Mouse (Mus musculus) midbrain, embryonic 14.5 days (tissue): ENCODE results near the gene Ptpn12. TPM values are rescaled to one million over a fixed set of nuclear protein-coding genes. Genes with fewer than 3 reads are reported as not detected.

ENCODE experiments used
- ATAC-seq: fragments of 200-750 bp; cut with Nextera tagmentation; 2 replicates; pipeline ENCODE4 v1.8.0; 2017; ENCODE audit warnings: moderate number of reproducible peaks, moderate library complexity; ENCODE audit not compliant: low FRiP score, low TSS enrichment
- DNase-seq: peaks from one replicate; pipeline ENCODE4 v3.0.0-alpha.2; 2015
- H3K27ac ChIP-seq: fragments of 300-500 bp; sonication (generic); replicated peaks from 2 replicates; pipeline ENCODE4 v1.5.1; 2014; ENCODE audit warnings: mild to moderate bottlenecking, low read depth, low read length, moderate library complexity
- H3K27me3 ChIP-seq: fragments of 300-500 bp; sonication (generic); 2 replicates; pipeline ENCODE4 v1.6.1; 2014; ENCODE audit warnings: low read length, control low read depth, mixed read lengths; ENCODE audit not compliant: control insufficient read depth, insufficient read depth
- H3K36me3 ChIP-seq: fragments of 300-500 bp; sonication (generic); 2 replicates; pipeline ENCODE4 v1.6.1; 2014; ENCODE audit warnings: low read length, control low read depth; ENCODE audit not compliant: control insufficient read depth, insufficient read depth
- H3K4me1 ChIP-seq: fragments of 300-500 bp; sonication (generic); 2 replicates; pipeline ENCODE4 v1.6.1; 2014; ENCODE audit warnings: mild to moderate bottlenecking, antibody characterized with exemption, low read length, control low read depth; ENCODE audit not compliant: control insufficient read depth, insufficient read depth
- H3K4me2 ChIP-seq: fragments of 300-500 bp; sonication (generic); 2 replicates; pipeline ENCODE4 v1.6.1; 2014; ENCODE audit warnings: mild to moderate bottlenecking, low read length, moderate library complexity
- H3K4me3 ChIP-seq: fragments of 300-500 bp; sonication (generic); replicated peaks from 2 replicates; pipeline ENCODE4 v1.5.1; 2014; ENCODE audit warnings: low read depth, low read length
- H3K9ac ChIP-seq: fragments of 300-500 bp; sonication (generic); replicated peaks from 2 replicates; pipeline ENCODE4 v1.6.1; 2014; ENCODE audit warnings: mild to moderate bottlenecking, low read length, moderate library complexity
- H3K9me3 ChIP-seq: fragments of 300-500 bp; sonication (generic); 2 replicates; pipeline ENCODE4 v1.6.1; 2016; ENCODE audit warnings: low read length, control low read depth, mixed read lengths; ENCODE audit not compliant: control insufficient read depth
- WGBS: fragments of 180-500 bp; shearing (Covaris S2); extraction: QIAGEN DNeasy Blood & Tissue Kit; methylation state at CpG from one replicate; pipeline ENCODE4 v1.1.7; 2014; 5-methylcytosine and 5-hydroxymethylcytosine counted together
- polyA plus RNA-seq: library from polyadenylated mRNA; unstranded; fragments of >200 nt; fragmentation: Nextera tagmentation; extraction: Ambion mirVana; gene quantifications from 2 replicates; pipeline ENCODE4 v1.2.1, GENCODE M21; 2014

Ptpn12 gene
- 31.2 and 32.4 TPM in 2 replicates for polyA plus RNA-seq

GRCm38 (mm10) chr5:21055820-21056531 is at the start of gene Ptpn12:
Ptpn12 (minus strand) TSS chr5:21055911.
- no peaks in the 10 kb centered on the region for H3K9me3 ChIP-seq
- no peaks in the 10 kb centered on the region for H3K27me3 ChIP-seq
- H3K9ac ChIP-seq: peak within 1 kb of the TSS; percentile 98
- ATAC-seq (peak; percentile 96), DNase-seq (peak; percentile 98)
- peak within 1 kb of the TSS; percentile 77 for H3K4me2 ChIP-seq
- no peaks in the 10 kb centered on the region for H3K36me3 ChIP-seq
- WGBS: under 1% methylated on average over 72 of the region's 73 CpGs
- H3K27ac ChIP-seq: peak within 1 kb of the TSS; percentile 99
- H3K4me3 ChIP-seq: peak within 1 kb of the TSS; percentile 97
- H3K4me1 ChIP-seq: peaks cover 17% of the 10 kb centered on the region

- H3K36me3 ChIP-seq: no peaks in the 10 kb centered on the region
- ATAC-seq (no peak), DNase-seq (no peak)
- no peaks in the 10 kb centered on the region for H3K9me3 ChIP-seq
- H3K4me3 ChIP-seq: no peak overlapping the region
- no peak overlapping the region for H3K9ac ChIP-seq
- no peak overlapping the region for H3K27ac ChIP-seq
- no peaks in the 10 kb centered on the region for H3K27me3 ChIP-seq
- no peaks in the 10 kb centered on the region for H3K4me1 ChIP-seq
- H3K4me2 ChIP-seq: no peak overlapping the region
- 78% methylated on average over 6 of the region's 6 CpGs for WGBS
Measured at GRCm38 (mm10) chr5:21091179-21091578, 35.5 kb upstream of the Ptpn12 start.

- peak overlapping the region; percentile 59 for H3K4me2 ChIP-seq
- DNase-seq: no peak
- H3K27ac ChIP-seq: no peak overlapping the region
- no peak overlapping the region for H3K9ac ChIP-seq
- no peak overlapping the region for H3K4me3 ChIP-seq
- no peaks in the 10 kb centered on the region for H3K36me3 ChIP-seq
- peaks cover 15% of the 10 kb centered on the region for H3K4me1 ChIP-seq
- ATAC-seq: no peak
- no peaks in the 10 kb centered on the region for H3K27me3 ChIP-seq
- no peaks in the 10 kb centered on the region for H3K9me3 ChIP-seq
- 94% methylated on average over 2 of the region's 2 CpGs for WGBS
Measured at GRCm38 (mm10) chr5:21057217-21057616, 1.5 kb upstream of the Ptpn12 start.

GRCm38 (mm10) chr5:21056595-21056994 is 884 bp upstream of the Ptpn12 start:
- WGBS: 8% methylated on average over 8 of the region's 8 CpGs
- Histone ChIP-seq H3K4me2 (peak overlapping the region; percentile 59), H3K36me3 (no peaks in the 10 kb centered on the region), H3K27me3 (no peaks in the 10 kb centered on the region), H3K9ac (peak overlapping the region; percentile 98; the same call in 1 of the 2 replicates), H3K9me3 (no peaks in the 10 kb centered on the region), H3K4me3 (peak overlapping the region; percentile 97), H3K4me1 (peaks cover 15% of the 10 kb centered on the region), H3K27ac (peak overlapping the region; percentile 99)
- ATAC-seq (no peak), DNase-seq (no peak)

GRCm38 (mm10) chr5:21055071-21055819 is 466 bp downstream of the Ptpn12 start:
- H3K27ac ChIP-seq: peak overlapping the region; percentile 99
- no peaks in the 10 kb centered on the region for H3K27me3 ChIP-seq
- H3K9ac ChIP-seq: peak overlapping the region; percentile 98
- ATAC-seq (peak; percentile 31), DNase-seq (peak; percentile 79)
- peak overlapping the region; percentile 77 for H3K4me2 ChIP-seq
- H3K36me3 ChIP-seq: no peaks in the 10 kb centered on the region
- H3K9me3 ChIP-seq: no peaks in the 10 kb centered on the region
- H3K4me1 ChIP-seq: peaks cover 19% of the 10 kb centered on the region
- under 1% methylated on average over 59 of the region's 84 CpGs for WGBS
- peak overlapping the region; percentile 97 for H3K4me3 ChIP-seq

- Histone ChIP-seq H3K4me3 (peak overlapping the region; percentile 97), H3K4me2 (peak overlapping the region; percentile 77), H3K27ac (peak overlapping the region; percentile 99), H3K4me1 (peaks cover 19% of the 10 kb centered on the region), H3K27me3 (no peaks in the 10 kb centered on the region), H3K36me3 (no peaks in the 10 kb centered on the region), H3K9me3 (no peaks in the 10 kb centered on the region), H3K9ac (peak overlapping the region; percentile 98)
- WGBS: 3% methylated on average over 20 of the region's 20 CpGs
- ATAC-seq (peak; percentile 12; the same call in 1 of the 2 replicates), DNase-seq (peak; percentile 76)
Measured at GRCm38 (mm10) chr5:21054472-21055070, 1.1 kb downstream of the Ptpn12 start.

GRCm38 (mm10) chr5:21053571-21054307 is 2.0 kb downstream of the Ptpn12 start:
- ATAC-seq (no peak), DNase-seq (no peak)
- peaks cover 19% of the 10 kb centered on the region for H3K4me1 ChIP-seq
- peak overlapping the region; percentile 77 for H3K4me2 ChIP-seq
- no peaks in the 10 kb centered on the region for H3K9me3 ChIP-seq
- H3K4me3 ChIP-seq: peak overlapping the region; percentile 97
- H3K9ac ChIP-seq: peak overlapping the region; percentile 98; the same call in 1 of the 2 replicates
- no peaks in the 10 kb centered on the region for H3K36me3 ChIP-seq
- no peak overlapping the region for H3K27ac ChIP-seq
- no peaks in the 10 kb centered on the region for H3K27me3 ChIP-seq
- 57% methylated on average over 3 of the region's 3 CpGs for whole genome bisulfite sequencing

GRCm38 (mm10) chr5:21052521-21052920 is 3.2 kb downstream of the Ptpn12 start:
- ATAC-seq (no peak), DNase-seq (no peak)
- H3K9me3 ChIP-seq: no peaks in the 10 kb centered on the region
- no peaks in the 10 kb centered on the region for H3K27me3 ChIP-seq
- peak overlapping the region; percentile 35 for H3K4me2 ChIP-seq
- no peak overlapping the region for H3K9ac ChIP-seq
- H3K27ac ChIP-seq: no peak overlapping the region
- no peaks in the 10 kb centered on the region for H3K36me3 ChIP-seq
- H3K4me1 ChIP-seq: peaks cover 19% of the 10 kb centered on the region
- no peak overlapping the region for H3K4me3 ChIP-seq
- WGBS: 92% methylated on average over 1 of the region's 1 CpGs
